Mouse (Mus musculus) G1E (cell line): ENCODE data around the gene Pnlip. TPM values are rescaled to one million over a fixed set of nuclear protein-coding genes. Genes with fewer than 3 reads are reported as not detected.

Experiments used
- ATAC-seq: 2 replicates; pipeline ENCODE4 v1.8.0; 2016; ENCODE audit warnings: mild to moderate bottlenecking; ENCODE audit not compliant: insufficient number of reproducible peaks, poor library complexity, low FRiP score, severe bottlenecking; ENCODE audit errors: extremely low read depth
- DNase-seq: peaks from one replicate; pipeline ENCODE4 v3.0.0; 2012; ENCODE audit warnings: low spot score
- H3K27me3 ChIP-seq: 2 replicates; pipeline ENCODE4 v1.6.1; 2012; ENCODE audit warnings: mild to moderate bottlenecking, low read length, inconsistent platforms; ENCODE audit not compliant: insufficient read depth
- H3K36me3 ChIP-seq: replicated peaks from 2 replicates; pipeline ENCODE3; 2012; ENCODE audit warnings: mild to moderate bottlenecking, inconsistent platforms
- H3K4me1 ChIP-seq: 2 replicates; pipeline ENCODE4 v1.6.1; 2012; ENCODE audit warnings: low read depth, low read length, inconsistent platforms, mixed read lengths; ENCODE audit not compliant: insufficient read depth
- H3K4me3 ChIP-seq: 2 replicates; pipeline ENCODE4 v1.5.1; 2012; ENCODE audit warnings: low read depth, mild to moderate bottlenecking, inconsistent platforms, low read length, moderate library complexity, mixed read lengths
- H3K9me3 ChIP-seq: replicated peaks from 2 replicates; pipeline ENCODE4 v1.6.1; 2012; ENCODE audit warnings: inconsistent platforms
- CTCF ChIP-seq: IDR thresholded peaks from 2 replicates; pipeline ENCODE4 v1.5.1; 2012; ENCODE audit warnings: low read depth, low read length, inconsistent platforms, mixed read lengths
- GATA1 ChIP-seq: IDR thresholded peaks from 2 replicates; pipeline ENCODE4 v1.6.1; 2012; ENCODE audit warnings: borderline replicate concordance, low read length, inconsistent platforms, mixed read lengths
- GATA2 ChIP-seq: IDR thresholded peaks from 2 replicates; pipeline ENCODE4 v1.6.1; 2012; ENCODE audit warnings: low read depth, low read length, inconsistent platforms, borderline replicate concordance
- POLR2AphosphoS5 ChIP-seq: IDR thresholded peaks from 2 replicates; pipeline ENCODE4 v1.6.1; 2012; ENCODE audit warnings: low read depth, low read length, inconsistent platforms; ENCODE audit not compliant: insufficient replicate concordance
- TAL1 ChIP-seq: conservative IDR thresholded peaks from 2 replicates; pipeline ENCODE4 v1.6.1; 2012; ENCODE audit warnings: low read depth, low read length, inconsistent platforms, mixed read lengths
- polyA plus RNA-seq: library from polyadenylated mRNA; stranded (reverse); fragments of >175 nt; gene quantifications from 2 replicates; pipeline ENCODE4 v1.2.3, GENCODE M21; 2012
- total RNA-seq, 2 experiments: library from RNA; stranded (forward) in 1 of 2; stranded (reverse) in 1 of 2; fragments of 200-1000 nt in 1 of 2; fragments of >200 nt in 1 of 2; fragmentation: Nextera tagmentation in 1 of 2; gene quantifications; 2 replicates each; pipeline ENCODE4 v1.2.3; 2014 to 2017

Pnlip gene
- total RNA-seq (2014; fragmentation: Nextera tagmentation) (not detected in 2 replicates), total RNA-seq (2017) (0.27 TPM in 1 of 2 replicates, not detected in the other), polyA plus RNA-seq (not detected in 2 replicates)

- Histone ChIP-seq H3K4me3 (no peak within 1 kb of the TSS), H3K27me3 (no peaks in the 10 kb centered on the region), H3K9me3 (peaks cover 20% of the 10 kb centered on the region), H3K4me1 (no peaks in the 10 kb centered on the region), H3K36me3 (no peaks in the 10 kb centered on the region)
- ATAC-seq (no peak), DNase-seq (no peak)
- no peak for TF ChIP-seq GATA1
- no peak for TF ChIP-seq TAL1
- no peak for TF ChIP-seq POLR2AphosphoS5
- TF ChIP-seq CTCF, result no peak
- TF ChIP-seq GATA2, result no peak
Measured at GRCm38 (mm10) chr19:58652198-58652597, at the start of gene Pnlip. TSS of gene Pnlip (plus strand) at chr19:58652498.

- ATAC-seq, result no peak
- H3K4me3 ChIP-seq, result no peak overlapping the region
- H3K27me3 ChIP-seq, result no peaks in the 10 kb centered on the region
- H3K36me3 ChIP-seq, result no peaks in the 10 kb centered on the region
- TF ChIP-seq GATA1, result no peak
- no peak for TF ChIP-seq GATA2
- no peaks in the 10 kb centered on the region for H3K4me1 ChIP-seq
- no peak for DNase-seq
- peaks cover 17% of the 10 kb centered on the region for H3K9me3 ChIP-seq
Measured at GRCm38 (mm10) chr19:58609716-58610115, 42.6 kb upstream of the Pnlip start.

- Histone ChIP-seq H3K9me3 (peaks cover 14% of the 10 kb centered on the region), H3K27me3 (no peaks in the 10 kb centered on the region), H3K4me3 (no peak overlapping the region), H3K36me3 (no peaks in the 10 kb centered on the region), H3K4me1 (no peaks in the 10 kb centered on the region)
- no peak for TF ChIP-seq POLR2AphosphoS5
- no peak for TF ChIP-seq GATA2
- TF ChIP-seq TAL1, result no peak
- TF ChIP-seq GATA1, result no peak
- no peak for TF ChIP-seq CTCF
- DNase-seq, result no peak
- ATAC-seq, result no peak
Measured at GRCm38 (mm10) chr19:58612745-58613144, 39.6 kb upstream of the Pnlip start.

GRCm38 (mm10) chr19:58616606-58617005 lies 35.7 kb upstream of the Pnlip start:
- TF ChIP-seq TAL1 (no peak), POLR2AphosphoS5 (no peak), GATA1 (no peak), CTCF (no peak), GATA2 (no peak)
- Histone ChIP-seq H3K9me3 (peaks cover 13% of the 10 kb centered on the region), H3K4me1 (no peaks in the 10 kb centered on the region), H3K27me3 (no peaks in the 10 kb centered on the region), H3K36me3 (no peaks in the 10 kb centered on the region), H3K4me3 (no peak overlapping the region)
- ATAC-seq, result no peak
- DNase-seq, result no peak

DNA sequence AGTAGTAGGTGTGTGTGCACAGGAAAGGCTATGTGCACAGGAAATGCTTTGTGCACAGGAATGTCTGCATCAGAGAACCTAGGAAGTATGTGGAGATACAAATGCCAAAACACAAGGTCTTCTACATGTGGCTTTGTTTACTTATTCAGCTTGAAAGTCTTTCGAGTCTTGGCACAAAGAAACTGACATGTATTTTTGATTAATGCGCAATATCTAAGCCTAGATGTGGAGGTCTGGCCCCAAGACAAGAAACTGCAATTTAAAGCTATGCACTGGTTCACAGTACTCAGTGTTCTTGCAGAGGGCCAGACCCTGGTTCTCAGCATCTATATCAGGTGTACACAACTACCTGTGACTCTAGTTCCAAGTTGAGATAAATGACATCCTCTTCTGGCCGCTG lies 31.6 kb upstream of the Pnlip start:
- TF ChIP-seq CTCF, result no peak
- TF ChIP-seq TAL1, result no peak
- no peak for TF ChIP-seq GATA2
- no peak for TF ChIP-seq POLR2AphosphoS5
- TF ChIP-seq GATA1, result no peak
- no peak overlapping the region for H3K4me3 ChIP-seq
- no peaks in the 10 kb centered on the region for H3K36me3 ChIP-seq
- H3K9me3 ChIP-seq, result peaks cover 15% of the 10 kb centered on the region
- DNase-seq, result no peak
- H3K27me3 ChIP-seq, result no peaks in the 10 kb centered on the region
- no peak for ATAC-seq
- H3K4me1 ChIP-seq, result no peaks in the 10 kb centered on the region

DNA sequence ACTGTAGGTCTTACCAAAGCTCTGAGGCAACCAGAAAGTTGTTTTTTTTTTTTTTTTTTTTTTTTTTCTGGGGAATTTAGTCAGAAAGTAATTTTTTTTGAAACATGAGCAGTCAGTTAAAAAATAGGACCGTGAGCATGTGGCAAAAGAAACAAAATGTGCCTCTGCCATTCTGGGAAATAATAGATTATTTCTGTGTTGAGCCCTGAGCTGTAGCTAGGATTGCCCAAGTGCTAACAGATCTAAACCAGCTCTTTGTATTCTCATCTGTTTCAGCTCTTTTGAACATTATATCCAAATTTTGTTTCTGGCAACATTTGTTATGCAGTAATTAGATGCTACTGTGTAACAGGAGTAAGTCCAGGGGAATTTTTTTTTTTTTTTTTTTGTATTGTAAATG lies 30.7 kb upstream of the Pnlip start:
- DNase-seq (no peak), ATAC-seq (no peak)
- Histone ChIP-seq H3K27me3 (no peaks in the 10 kb centered on the region), H3K4me3 (no peak overlapping the region), H3K4me1 (no peaks in the 10 kb centered on the region), H3K36me3 (no peaks in the 10 kb centered on the region), H3K9me3 (peaks cover 12% of the 10 kb centered on the region)
- TF ChIP-seq TAL1 (no peak), POLR2AphosphoS5 (no peak), CTCF (no peak), GATA2 (no peak), GATA1 (no peak)

DNA sequence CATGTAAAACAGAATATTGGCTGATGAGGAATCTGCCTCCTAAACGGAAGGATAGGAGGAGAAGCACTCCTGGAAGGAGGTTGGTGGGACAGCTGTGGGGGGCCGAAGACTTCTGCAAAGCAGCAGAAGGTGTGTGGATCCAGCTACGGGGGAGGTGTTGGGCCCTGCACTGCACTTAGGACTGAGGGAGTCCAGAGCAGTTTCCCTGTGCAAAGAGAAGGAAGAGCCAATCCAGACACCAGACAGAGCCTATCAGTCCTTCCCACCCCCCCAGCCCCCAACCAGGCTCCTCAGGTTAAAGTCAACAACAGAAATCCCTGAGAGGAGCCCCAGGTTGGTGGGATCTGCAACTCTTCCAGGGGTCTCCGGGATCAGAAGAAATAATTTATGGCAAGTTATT lies 27.5 kb upstream of the Pnlip start:
- no peaks in the 10 kb centered on the region for H3K36me3 ChIP-seq
- ATAC-seq (no peak), DNase-seq (no peak)
- peaks cover 11% of the 10 kb centered on the region for H3K9me3 ChIP-seq
- no peaks in the 10 kb centered on the region for H3K27me3 ChIP-seq
- no peak overlapping the region for H3K4me3 ChIP-seq
- TF ChIP-seq POLR2AphosphoS5 (no peak), GATA2 (no peak), TAL1 (no peak), GATA1 (no peak), CTCF (no peak)
- H3K4me1 ChIP-seq, result no peaks in the 10 kb centered on the region
